Mouse (Mus musculus) myocyte (in vitro differentiated cells): ENCODE measurements around the gene Arl4d.

ENCODE experiments used
- CEBPB ChIP-seq: IDR thresholded peaks from 2 replicates; pipeline ENCODE4 v1.6.1; 2011; ENCODE audit warnings: mild to moderate bottlenecking, moderate library complexity; ENCODE audit not compliant: poor library complexity, insufficient read depth, severe bottlenecking
- E2F4 ChIP-seq: IDR thresholded peaks from one replicate; pipeline ENCODE4 v1.6.1; 2011; ENCODE audit warnings: mild to moderate bottlenecking, control low read depth, moderate library complexity; ENCODE audit not compliant: insufficient read depth
- MAX ChIP-seq: IDR thresholded peaks from one replicate; pipeline ENCODE4 v1.6.1; 2011; ENCODE audit warnings: low read depth, mild to moderate bottlenecking, control low read depth
- POLR2A ChIP-seq: IDR thresholded peaks from one replicate; pipeline ENCODE4 v1.6.1; 2011; ENCODE audit warnings: low read depth, mild to moderate bottlenecking, control low read depth, moderate library complexity; ENCODE audit not compliant: insufficient read length
- POLR2AphosphoS2 ChIP-seq: IDR thresholded peaks from one replicate; pipeline ENCODE4 v1.6.1; 2011; ENCODE audit warnings: low read depth, control low read depth; ENCODE audit not compliant: insufficient read length
- USF1 ChIP-seq: IDR thresholded peaks from one replicate; pipeline ENCODE4 v1.6.1; 2011; ENCODE audit warnings: low read depth, mild to moderate bottlenecking, control low read depth, moderate library complexity

- TF ChIP-seq MAX (no peak), POLR2A (no peak), USF1 (no peak), CEBPB (no peak), E2F4 (no peak), POLR2AphosphoS2 (no peak)
Measured at GRCm38 (mm10) chr11:101666626-101667345, 1.4 kb downstream of the Arl4d start.
